Mouse (Mus musculus): ENCODE results near the gene 2700081O15Rik.

DNA sequence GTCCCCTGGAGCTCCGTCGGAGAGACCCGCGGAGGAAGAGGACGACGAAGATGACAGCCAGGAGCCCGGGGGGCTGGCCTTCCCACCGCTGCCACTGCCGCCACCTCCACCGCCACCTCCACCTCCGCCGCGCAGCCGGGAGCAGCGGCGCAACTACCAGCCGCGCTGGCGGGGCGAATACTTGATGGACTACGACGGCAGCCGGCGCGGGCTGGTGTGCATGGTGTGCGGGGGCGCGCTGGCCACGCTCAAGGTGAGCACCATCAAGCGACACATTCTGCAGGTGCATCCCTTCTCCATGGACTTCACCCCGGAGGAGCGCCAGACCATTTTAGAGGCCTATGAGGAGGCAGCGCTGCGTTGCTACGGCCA lies 5.2 kb downstream of the 2700081O15Rik start:
- TF ChIP-seq POLR2A (IDR thresholded peaks at IDR 0.05; ENCODE audit: extremely low read depth, insufficient read depth, low read length) (no peak), CTCF (IDR thresholded peaks at IDR 0.05; ENCODE audit: low read depth, low read length) (no peak)
